Mouse (Mus musculus) midbrain, embryonic 11.5 days (tissue): Measurements from ENCODE around the gene Pigp. TPM values are rescaled to one million over a fixed set of nuclear protein-coding genes. Genes with fewer than 3 reads are reported as not detected.

Source experiments
- ATAC-seq: fragments of 200-750 bp; cut with Nextera tagmentation; 2 replicates; pipeline ENCODE4 v1.8.0; 2017; ENCODE audit warnings: moderate TSS enrichment, moderate library complexity; ENCODE audit not compliant: low FRiP score
- DNase-seq: peaks from one replicate; pipeline ENCODE4 v3.0.0; 2015; ENCODE audit warnings: low spot score; ENCODE audit errors: missing footprints
- H3K27ac ChIP-seq: fragments of 300-500 bp; sonication (generic); 2 replicates; pipeline ENCODE4 v1.5.1; 2014; ENCODE audit warnings: low read depth, low read length
- H3K27me3 ChIP-seq: fragments of 300-500 bp; sonication (generic); 2 replicates; pipeline ENCODE4 v1.6.1; 2014; ENCODE audit warnings: mild to moderate bottlenecking, low read length, moderate library complexity, mixed read lengths; ENCODE audit not compliant: control insufficient read depth, insufficient read depth
- H3K36me3 ChIP-seq: fragments of 300-500 bp; sonication (generic); 2 replicates; pipeline ENCODE4 v1.6.1; 2014; ENCODE audit warnings: mild to moderate bottlenecking, low read length, moderate library complexity, mixed read lengths; ENCODE audit not compliant: control insufficient read depth, insufficient read depth
- H3K4me1 ChIP-seq: fragments of 300-500 bp; sonication (generic); 2 replicates; pipeline ENCODE4 v1.6.1; 2014; ENCODE audit warnings: low read length; ENCODE audit not compliant: control insufficient read depth, insufficient read depth
- H3K4me2 ChIP-seq: fragments of 300-500 bp; sonication (generic); 2 replicates; pipeline ENCODE4 v1.6.1; 2014; ENCODE audit warnings: mild to moderate bottlenecking, moderate library complexity
- H3K4me3 ChIP-seq: fragments of 300-500 bp; sonication (generic); 2 replicates; pipeline ENCODE4 v1.5.1; 2014; ENCODE audit warnings: low read depth, low read length
- H3K9ac ChIP-seq: fragments of 300-500 bp; sonication (generic); 2 replicates; pipeline ENCODE4 v1.6.1; 2014; ENCODE audit warnings: low read length
- H3K9me3 ChIP-seq: fragments of 300-500 bp; sonication (generic); 2 replicates; pipeline ENCODE4 v1.6.1; 2016; ENCODE audit warnings: low read length; ENCODE audit not compliant: control insufficient read depth
- WGBS: fragments of 180-500 bp; shearing (Covaris S2); extraction: QIAGEN DNeasy Blood & Tissue Kit; methylation state at CpG from one replicate; pipeline ENCODE4 v1.1.7; 2014; 5-methylcytosine and 5-hydroxymethylcytosine counted together
- polyA plus RNA-seq: library from polyadenylated mRNA; unstranded; fragments of >200 nt; fragmentation: Nextera tagmentation; extraction: Ambion mirVana; gene quantifications from 2 replicates; pipeline ENCODE4 v1.2.1, GENCODE M21; 2014

Gene Pigp
- polyA plus RNA-seq, 1 experiment from 2014 or later, result 93.9 TPM

- no peak for DNase-seq
- H3K9me3 ChIP-seq, result no peaks in the 10 kb centered on the region
- 95% methylated on average over 3 of the region's 3 CpGs for WGBS
- H3K9ac ChIP-seq, result no peak overlapping the region
- no peak overlapping the region for H3K4me2 ChIP-seq
- no peak overlapping the region for H3K27ac ChIP-seq
- peaks cover 13% of the 10 kb centered on the region for H3K4me1 ChIP-seq
- no peaks in the 10 kb centered on the region for H3K27me3 ChIP-seq
- H3K4me3 ChIP-seq, result no peak overlapping the region
- no peak for ATAC-seq
- H3K36me3 ChIP-seq, result no peaks in the 10 kb centered on the region
These were observed 6.2 kb downstream of the Pigp start for GRCm38 (mm10) chr16:94365435-94365834.

GRCm38 (mm10) chr16:94363814-94364213, 7.8 kb downstream of the Pigp start:
- H3K27ac ChIP-seq, result no peak overlapping the region
- no peaks in the 10 kb centered on the region for H3K27me3 ChIP-seq
- H3K4me3 ChIP-seq, result no peak overlapping the region
- peaks cover 4% of the 10 kb centered on the region; the same call in 1 of the 2 replicates for H3K4me1 ChIP-seq
- WGBS, result 85% methylated on average over 4 of the region's 4 CpGs
- H3K4me2 ChIP-seq, result no peak overlapping the region
- no peaks in the 10 kb centered on the region for H3K9me3 ChIP-seq
- no peak overlapping the region for H3K9ac ChIP-seq
- ATAC-seq, result no peak
- no peak for DNase-seq
- no peaks in the 10 kb centered on the region for H3K36me3 ChIP-seq

- H3K27ac ChIP-seq, result no peak overlapping the region
- no peak overlapping the region for H3K9ac ChIP-seq
- H3K4me1 ChIP-seq, result peaks cover 4% of the 10 kb centered on the region; the same call in 1 of the 2 replicates
- H3K36me3 ChIP-seq, result no peaks in the 10 kb centered on the region
- H3K4me2 ChIP-seq, result no peak overlapping the region
- H3K9me3 ChIP-seq, result no peaks in the 10 kb centered on the region
- 52% methylated on average over 10 of the region's 10 CpGs for WGBS
- no peak overlapping the region for H3K4me3 ChIP-seq
- ATAC-seq (0 out of 2 replicates have a peak, but pooled peaks have one; percentile 52), DNase-seq (peak; percentile 86)
- no peaks in the 10 kb centered on the region for H3K27me3 ChIP-seq
These were observed 9.3 kb downstream of the Pigp start for GRCm38 (mm10) chr16:94362174-94362873.

GRCm38 (mm10) chr16:94360578-94361350, 10.9 kb downstream of the Pigp start:
- Histone ChIP-seq H3K9me3 (no peaks in the 10 kb centered on the region), H3K27ac (no peak overlapping the region), H3K4me3 (no peak overlapping the region), H3K4me1 (peaks cover 4% of the 10 kb centered on the region; the same call in 1 of the 2 replicates), H3K9ac (no peak overlapping the region), H3K36me3 (no peaks in the 10 kb centered on the region), H3K4me2 (no peak overlapping the region), H3K27me3 (no peaks in the 10 kb centered on the region)
- DNase-seq, result no peak
- ATAC-seq, result no peak
- WGBS, result 87% methylated on average over 13 of the region's 13 CpGs

GRCm38 (mm10) chr16:94358091-94358490, 13.6 kb downstream of the Pigp start:
- Histone ChIP-seq H3K9ac (no peak overlapping the region), H3K27ac (no peak overlapping the region), H3K4me3 (no peak overlapping the region), H3K4me1 (peaks cover 6% of the 10 kb centered on the region), H3K9me3 (no peaks in the 10 kb centered on the region), H3K4me2 (no peak overlapping the region), H3K36me3 (no peaks in the 10 kb centered on the region), H3K27me3 (no peaks in the 10 kb centered on the region)
- no peak for DNase-seq
- 81% methylated on average over 3 of the region's 3 CpGs for WGBS
- no peak for ATAC-seq

GRCm38 (mm10) chr16:94356776-94357494, 14.7 kb downstream of the Pigp start:
- H3K9me3 ChIP-seq, result no peaks in the 10 kb centered on the region
- no peak for ATAC-seq
- WGBS, result 85% methylated on average over 11 of the region's 11 CpGs
- H3K4me3 ChIP-seq, result no peak overlapping the region
- no peak overlapping the region for H3K9ac ChIP-seq
- H3K4me2 ChIP-seq, result no peak overlapping the region
- no peaks in the 10 kb centered on the region for H3K36me3 ChIP-seq
- no peaks in the 10 kb centered on the region for H3K27me3 ChIP-seq
- H3K27ac ChIP-seq, result no peak overlapping the region
- DNase-seq, result no peak
- peaks cover 2% of the 10 kb centered on the region; the same call in 1 of the 2 replicates for H3K4me1 ChIP-seq

GRCm38 (mm10) chr16:94356046-94356445, 15.6 kb downstream of the Pigp start:
- Histone ChIP-seq H3K36me3 (no peaks in the 10 kb centered on the region), H3K4me1 (peaks cover 2% of the 10 kb centered on the region; the same call in 1 of the 2 replicates), H3K27me3 (no peaks in the 10 kb centered on the region), H3K9me3 (no peaks in the 10 kb centered on the region), H3K4me2 (no peak overlapping the region), H3K27ac (no peak overlapping the region), H3K9ac (no peak overlapping the region), H3K4me3 (no peak overlapping the region)
- WGBS, result 77% methylated on average over 7 of the region's 7 CpGs
- DNase-seq (no peak), ATAC-seq (no peak)

GRCm38 (mm10) chr16:94354450-94354849, 17.2 kb downstream of the Pigp start:
- Histone ChIP-seq H3K36me3 (no peaks in the 10 kb centered on the region), H3K27me3 (no peaks in the 10 kb centered on the region), H3K9me3 (no peaks in the 10 kb centered on the region), H3K4me2 (no peak overlapping the region), H3K4me3 (no peak overlapping the region), H3K4me1 (peaks cover 2% of the 10 kb centered on the region; the same call in 1 of the 2 replicates), H3K9ac (no peak overlapping the region), H3K27ac (no peak overlapping the region)
- DNase-seq, result no peak
- WGBS, result 68% methylated on average over 9 of the region's 9 CpGs
- no peak for ATAC-seq
